Mouse (Mus musculus) heart, postnatal 0 days (tissue): ENCODE data around the gene Sdf2l1.

Experiments
- CTCF ChIP-seq: IDR thresholded peaks from 2 replicates; pipeline ENCODE4 v1.5.1; 2016; ENCODE audit warnings: antibody characterized with exemption, control low read depth, low read depth
- EP300 ChIP-seq: IDR thresholded peaks from 2 replicates; pipeline ENCODE4 v1.6.1; 2016; ENCODE audit warnings: antibody characterized with exemption, low read depth

DNA sequence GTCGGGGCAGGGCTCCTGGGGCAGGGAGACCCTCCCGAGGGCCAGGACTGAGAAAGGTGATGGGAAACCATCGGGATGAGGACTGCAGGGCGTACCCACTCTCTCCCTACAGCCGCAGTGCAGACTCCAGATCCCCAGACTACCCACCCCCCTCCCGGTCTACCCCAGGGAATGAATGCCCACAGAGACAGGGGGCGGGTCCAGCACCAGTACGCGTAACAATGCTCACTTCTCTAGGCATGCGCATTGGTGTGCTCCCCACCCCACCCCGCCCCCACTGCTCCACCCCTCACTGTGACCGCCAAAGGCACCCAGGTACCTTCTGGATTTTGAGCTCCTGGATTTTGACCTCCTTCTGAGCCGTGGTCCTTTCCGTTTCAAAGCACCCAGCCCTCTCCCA is 10.6 kb downstream of the Sdf2l1 start:
- TF ChIP-seq EP300 (no peak), CTCF (no peak)
